Mouse (Mus musculus) frontal cortex, postnatal 25 days (tissue): ENCODE measurements around the gene Gm21983.

Source experiments
- DNase-seq, 2 experiments: peaks; one replicate each; pipeline ENCODE4 v3.0.0; 2022; ENCODE audit warnings: low spot score in 2 of 2

Gene Gm21983

GRCm38 (mm10) chr7:27180837-27181695, at the start of gene Gm21983, which contains the start of gene Mia:
Gm21983 (minus strand) TSS chr7:27181086.
Mia (minus strand) TSS chr7:27181157.
- no peak for DNase-seq

DNA sequence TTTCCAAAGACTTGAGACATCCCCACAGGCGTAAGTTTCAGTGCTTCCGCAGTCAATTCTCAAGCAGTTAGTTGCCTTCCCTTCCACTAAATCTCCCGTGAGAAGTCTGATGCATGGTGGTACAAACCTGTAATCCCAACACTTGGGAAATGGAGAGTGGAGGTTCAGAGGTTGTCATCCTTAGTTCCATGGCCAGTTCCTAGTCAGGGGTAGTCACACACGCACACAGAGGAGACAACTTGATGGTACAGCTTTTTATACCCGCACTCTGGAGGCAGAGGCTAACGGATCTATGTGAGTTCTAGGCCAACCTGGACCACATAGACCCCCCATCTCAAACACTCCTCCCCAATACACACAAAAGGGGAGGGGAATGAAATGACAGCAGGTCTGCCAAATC, 48.0 kb upstream of the Gm21983 start:
- no peak for DNase-seq

DNA sequence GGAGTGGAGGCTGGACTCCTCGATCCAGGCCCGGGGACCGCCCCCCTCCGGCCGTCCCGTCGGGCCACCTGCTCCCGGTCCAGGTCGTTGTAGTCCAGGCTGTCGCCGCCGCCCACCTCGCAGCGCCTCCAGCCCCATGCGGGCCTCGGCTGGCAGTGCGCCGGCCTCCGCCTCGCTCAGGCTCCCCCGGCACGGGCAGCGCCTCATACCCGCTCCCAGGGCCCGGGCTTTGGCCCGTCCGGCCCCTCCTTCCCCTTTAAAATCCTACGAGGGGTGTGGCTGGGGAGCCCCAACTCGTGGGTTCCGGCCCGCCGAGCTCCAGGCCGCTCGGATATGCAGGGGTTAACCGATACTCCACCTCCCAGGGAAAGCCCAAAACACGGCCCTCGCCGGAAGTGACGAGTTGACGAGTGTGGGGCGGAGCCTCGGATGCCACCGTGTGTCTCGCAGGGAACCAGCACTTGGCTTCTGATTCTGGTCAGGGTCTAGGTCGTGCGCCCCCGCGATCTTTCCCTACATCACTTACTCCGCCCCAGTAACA, 47.5 kb upstream of the Gm21983 start, which contains the start of gene Itpkc:
Itpkc (minus strand) TSS at position 381 of the 541 bp plus-strand sequence.
- peak; percentile 77 to 80 for DNase-seq

DNA sequence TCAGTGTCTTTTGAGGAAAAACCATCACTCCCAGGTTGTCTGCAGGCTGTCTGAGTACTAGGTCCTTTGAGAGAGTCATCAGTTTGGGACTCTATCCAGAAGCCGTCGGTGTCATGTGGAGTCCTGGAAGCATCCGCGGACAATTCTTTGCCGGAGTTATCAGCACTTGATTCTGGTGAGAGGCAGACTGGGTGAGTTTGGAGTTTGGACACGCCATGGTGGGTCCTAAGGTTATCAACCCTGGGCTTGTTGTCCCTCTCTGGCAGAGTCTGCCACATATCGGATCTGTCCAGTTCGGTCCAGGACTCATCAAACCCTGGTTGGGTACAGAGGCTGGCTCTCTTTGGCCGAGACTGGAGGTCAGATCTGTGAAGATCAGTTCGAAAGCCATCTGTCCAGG, 46.8 kb upstream of the Gm21983 start:
- DNase-seq = no peak

DNA sequence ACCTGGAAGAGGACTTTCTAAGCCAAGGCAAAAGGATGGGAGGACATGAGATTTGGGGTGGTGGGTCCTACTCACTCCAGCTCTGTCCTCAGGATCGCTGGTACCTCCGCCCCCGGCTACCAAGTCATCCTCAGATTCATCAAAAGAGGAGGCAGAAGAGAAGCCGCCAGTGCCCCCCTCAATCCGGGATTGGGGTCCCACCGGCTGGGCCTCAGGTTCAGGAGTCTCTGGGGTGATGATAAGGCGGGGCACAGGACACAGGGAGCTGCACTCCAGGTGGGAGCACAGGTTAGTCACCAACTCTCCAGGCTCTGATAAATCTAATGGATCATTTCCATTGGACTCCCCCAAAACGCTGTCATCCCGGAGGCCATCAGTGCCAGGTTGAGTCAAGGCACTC, 46.4 kb upstream of the Gm21983 start:
- no peak for DNase-seq

GRCm38 (mm10) chr7:27224877-27225575, 44.1 kb upstream of the Gm21983 start:
- DNase-seq = no peak

- no peak for DNase-seq
Observed at GRCm38 (mm10) chr7:27222538-27222937, 41.7 kb upstream of the Gm21983 start.

- DNase-seq = no peak
Observed at GRCm38 (mm10) chr7:27221939-27222338, 41.1 kb upstream of the Gm21983 start.

GRCm38 (mm10) chr7:27219937-27220336, 39.1 kb upstream of the Gm21983 start:
- no peak for DNase-seq

GRCm38 (mm10) chr7:27218586-27218985, 37.7 kb upstream of the Gm21983 start:
- no peak for DNase-seq

GRCm38 (mm10) chr7:27212626-27213025, 31.7 kb upstream of the Gm21983 start:
- no peak for DNase-seq

- DNase-seq = no peak
Observed at GRCm38 (mm10) chr7:27203730-27204449, 23.0 kb upstream of the Gm21983 start.

GRCm38 (mm10) chr7:27198779-27199178, 17.9 kb upstream of the Gm21983 start:
- no peak for DNase-seq

DNA sequence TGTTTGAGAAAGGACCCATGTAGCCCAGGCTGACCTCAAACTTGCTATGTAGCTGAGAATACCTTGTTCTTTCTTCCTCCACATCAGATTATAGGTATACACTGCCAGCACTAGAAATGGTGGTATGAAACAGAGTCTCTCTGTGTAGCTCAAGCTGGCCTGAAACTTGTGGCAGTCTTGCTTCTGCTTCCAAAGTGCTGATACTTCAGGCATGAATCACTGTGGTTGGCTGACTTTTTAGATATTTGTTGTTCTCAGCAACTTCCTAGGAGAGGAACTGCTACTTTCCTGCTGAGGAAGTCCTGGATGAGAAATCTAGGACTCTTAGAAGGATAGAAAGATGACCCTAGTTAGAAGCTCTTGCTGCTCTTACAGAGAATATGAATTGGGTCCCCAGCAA, 17.5 kb upstream of the Gm21983 start:
- no peak for DNase-seq

DNA sequence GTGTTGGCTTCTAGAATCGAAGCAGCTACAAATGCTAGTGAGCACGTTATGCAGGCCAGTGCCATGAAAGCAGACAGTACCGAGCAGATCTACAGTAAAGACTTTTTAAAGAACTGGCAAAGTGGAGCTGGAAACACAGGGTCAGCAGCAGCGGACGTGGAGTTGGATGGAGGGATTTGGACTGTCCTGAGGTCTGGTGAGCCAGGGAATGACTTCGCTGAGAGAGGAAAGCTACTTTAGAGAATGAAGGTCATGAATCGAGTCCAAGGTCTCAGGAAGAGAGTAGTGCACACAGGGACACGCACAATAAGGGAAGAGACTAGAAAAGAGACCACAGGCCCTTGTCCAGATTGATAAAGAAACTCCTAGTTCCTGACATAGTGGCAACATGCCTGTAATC, 16.7 kb upstream of the Gm21983 start:
- no peak for DNase-seq

GRCm38 (mm10) chr7:27197136-27197535, 16.2 kb upstream of the Gm21983 start:
- no peak for DNase-seq

DNA sequence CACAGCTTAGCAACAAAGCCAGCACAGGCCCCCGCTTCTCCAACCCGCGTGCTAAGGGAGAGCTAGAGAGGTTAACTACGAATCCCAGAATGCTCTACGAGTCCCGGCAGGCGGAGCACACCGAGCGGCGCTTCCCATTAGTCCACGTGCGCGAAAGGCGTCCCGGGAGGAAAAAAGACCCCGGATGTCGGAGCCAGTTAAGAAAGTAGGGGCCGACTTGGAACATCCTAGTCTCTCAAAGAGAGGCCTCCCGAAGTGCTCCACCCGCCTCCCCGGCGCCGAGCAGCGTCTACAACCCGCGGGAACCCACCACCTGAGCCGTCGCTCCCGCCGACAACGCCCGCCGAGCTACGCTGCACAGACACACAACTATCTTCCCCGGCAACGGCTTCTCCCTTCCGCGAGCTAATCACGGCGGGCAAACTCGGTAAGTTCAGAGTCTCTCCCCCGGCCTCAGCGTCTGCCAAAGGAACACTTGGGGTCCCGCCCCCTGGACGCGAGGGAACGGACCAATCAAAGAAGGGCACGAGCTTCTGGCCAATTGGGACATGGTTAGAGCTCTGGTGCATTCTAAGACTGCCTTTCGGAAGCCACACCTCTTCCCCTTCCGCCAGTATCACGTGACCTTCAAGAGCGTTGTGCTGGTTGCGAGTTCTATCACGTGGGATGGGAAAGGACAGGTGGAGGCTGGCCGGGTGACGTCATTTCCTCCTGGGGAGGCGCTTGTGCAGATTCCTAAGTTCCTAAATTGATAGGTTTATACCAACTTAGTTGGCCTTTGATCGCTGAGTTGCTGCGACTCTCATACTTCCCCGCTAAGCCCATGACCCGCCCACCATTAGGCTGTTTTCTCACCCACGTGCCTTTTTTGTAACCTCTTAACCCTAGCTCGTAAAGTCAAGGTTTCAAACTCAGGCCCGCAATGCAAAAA, 15.1 kb upstream of the Gm21983 start, which contains the start of the genes BC024978 and Snrpa:
BC024978 (plus strand) TSS at position 101 of the 931 bp plus-strand sequence.
Snrpa (minus strand) TSS at position 591 of the 931 bp plus-strand sequence.
- peak; percentile 89 to 91 for DNase-seq

- no peak for DNase-seq
Observed at GRCm38 (mm10) chr7:27193731-27194130, 12.8 kb upstream of the Gm21983 start.

DNA sequence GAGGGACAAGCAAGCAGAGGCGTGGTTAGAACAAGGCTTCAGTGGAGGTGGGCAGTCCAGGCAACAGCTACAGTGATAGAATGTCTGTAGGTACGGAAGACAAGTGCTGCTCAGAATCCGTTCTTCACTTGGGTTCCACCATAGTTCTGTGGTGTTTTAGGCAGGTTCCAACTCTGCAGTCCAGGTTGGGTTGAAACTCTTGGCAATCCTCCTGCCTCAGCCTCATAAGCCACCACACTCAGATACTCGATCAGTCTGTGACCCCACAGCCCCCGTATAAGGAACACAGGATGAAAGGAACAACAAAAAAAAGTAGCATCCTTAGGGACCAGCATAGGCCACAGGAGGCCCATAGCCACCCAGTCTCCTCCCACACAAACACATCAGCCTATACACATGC, 11.5 kb upstream of the Gm21983 start:
- DNase-seq = no peak

DNA sequence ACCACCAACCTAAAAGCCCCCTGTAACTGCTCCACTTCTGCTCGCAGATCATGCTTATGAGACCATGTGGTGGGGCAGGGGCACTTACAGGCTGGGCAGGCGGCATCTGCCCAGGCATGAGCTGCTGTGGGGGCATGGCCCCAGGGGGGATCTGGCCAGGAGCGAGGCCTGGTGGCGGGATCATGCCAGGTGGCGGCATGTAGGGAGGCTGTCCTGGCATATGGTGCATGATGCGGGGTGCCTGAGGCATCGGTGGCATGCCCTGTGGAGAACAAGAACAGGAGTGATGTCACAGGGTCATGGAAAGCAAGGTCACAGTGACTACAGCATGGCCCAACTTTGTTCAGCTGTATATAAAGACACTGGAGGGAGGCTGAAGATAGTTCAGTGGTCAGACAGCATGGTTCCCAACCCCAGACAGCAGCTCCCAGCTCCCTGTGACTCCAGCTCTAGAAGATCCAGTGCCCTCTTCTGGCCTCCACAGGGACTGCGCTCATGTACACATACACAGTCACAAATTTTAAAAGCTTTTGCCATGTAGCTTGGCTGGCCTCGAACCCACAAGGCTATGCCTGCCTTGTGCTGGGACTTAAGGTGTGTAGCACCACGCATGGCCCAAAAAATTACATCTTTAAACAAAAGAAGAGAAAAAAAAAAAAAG, 8.5 kb upstream of the Gm21983 start:
- DNase-seq = no peak
